Mouse (Mus musculus): Measurements from ENCODE around the gene Engase.

Gene Engase

DNA sequence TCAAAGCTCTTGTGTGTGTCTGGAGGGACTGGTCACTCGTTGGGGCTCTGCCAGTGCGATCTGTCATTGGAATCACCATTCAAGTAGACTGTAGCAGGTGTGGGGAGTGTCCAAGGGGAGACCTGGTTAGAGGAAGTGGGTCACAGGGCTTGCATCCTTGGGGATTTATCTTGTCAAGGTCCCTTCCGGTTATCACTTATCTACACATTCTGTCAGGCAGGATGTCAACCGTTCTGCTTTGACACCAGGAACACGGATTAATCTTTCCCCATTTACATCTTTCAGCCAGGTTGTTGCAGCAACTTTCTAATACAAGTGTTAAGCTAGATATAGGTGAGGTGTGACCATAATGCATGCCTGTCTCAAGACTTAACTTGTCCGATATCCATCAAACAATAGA lies 20.8 kb upstream of the Engase start:
- no peak for DNase-seq

DNA sequence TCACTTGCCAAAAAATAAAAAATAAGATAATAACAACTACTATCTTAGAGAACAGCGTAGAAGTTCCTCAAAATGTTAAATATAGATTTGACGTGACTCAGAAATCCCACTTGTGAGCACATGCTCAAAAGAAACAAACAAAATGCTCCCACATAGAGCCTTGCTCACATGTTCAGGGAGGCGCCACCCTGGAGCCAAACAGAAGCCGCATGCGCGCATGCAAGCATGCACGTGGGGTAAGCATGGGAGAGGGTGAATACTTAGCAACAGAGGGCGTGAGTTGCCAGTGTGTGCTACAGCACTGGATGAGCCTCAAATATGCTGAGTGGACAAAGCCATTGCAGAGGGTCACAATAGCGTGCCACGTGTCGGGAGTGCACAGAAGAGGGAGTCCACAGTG lies 19.7 kb upstream of the Engase start:
- no peak for DNase-seq

DNA sequence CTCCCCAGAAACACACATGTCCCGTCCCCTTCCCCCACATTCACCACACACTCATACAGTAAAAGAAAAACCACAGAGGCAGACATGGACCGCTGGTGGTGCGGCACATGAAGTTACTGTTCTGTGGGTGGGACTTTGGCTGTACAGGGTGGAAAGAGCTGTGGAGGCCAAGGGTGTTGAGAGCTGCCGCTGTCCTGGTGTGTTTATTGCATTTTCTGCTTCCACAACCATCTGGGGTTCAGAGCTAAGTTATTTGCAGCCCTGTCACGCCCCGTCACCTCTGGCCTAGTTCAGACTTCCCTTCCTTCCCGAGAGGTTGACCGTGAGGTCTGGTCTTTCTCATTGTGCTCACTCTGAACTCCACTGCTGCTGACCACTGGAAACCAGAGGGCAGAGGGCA lies 17.6 kb upstream of the Engase start:
- DNase-seq = peak; percentile 76

DNA sequence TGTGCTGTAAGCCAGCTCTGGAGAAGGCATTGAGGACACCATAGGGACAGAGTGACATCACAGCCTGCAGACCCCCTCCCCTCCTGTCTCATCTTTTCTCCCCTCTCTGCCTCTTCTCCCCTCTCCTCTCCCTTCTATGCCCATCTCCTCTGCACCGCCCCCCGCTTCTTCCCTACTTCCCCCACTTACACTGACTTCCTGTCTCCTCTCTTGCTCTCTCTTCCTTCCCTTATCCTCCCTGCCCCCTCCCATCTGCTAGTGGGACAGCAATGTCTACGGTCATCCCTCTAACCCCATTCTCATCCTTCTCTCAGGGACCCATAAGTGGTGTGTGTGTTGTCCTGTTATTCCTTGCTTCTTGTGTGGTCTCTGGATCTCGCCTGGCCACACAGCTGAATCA lies 17.1 kb upstream of the Engase start:
- DNase-seq = no peak

DNA sequence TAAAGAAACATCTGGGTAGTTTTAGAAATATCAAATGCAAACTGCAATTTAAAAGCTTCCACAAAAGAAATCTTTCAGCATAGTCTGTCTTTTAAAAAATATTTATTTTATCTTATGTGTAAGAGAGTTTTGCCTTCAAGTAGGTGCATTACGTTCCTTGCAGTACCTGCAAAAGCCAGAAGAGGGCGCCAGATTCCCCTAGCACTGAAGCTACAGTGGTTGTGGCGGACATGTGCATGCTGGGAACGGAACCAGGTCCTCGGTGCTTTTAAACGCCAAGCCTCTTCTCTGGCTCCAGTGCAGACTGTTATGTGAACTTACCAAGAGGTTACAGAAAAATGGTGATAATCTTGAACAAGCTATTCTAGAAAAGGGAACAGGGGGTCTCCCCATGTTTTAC lies 16.3 kb upstream of the Engase start:
- no peak for DNase-seq

DNA sequence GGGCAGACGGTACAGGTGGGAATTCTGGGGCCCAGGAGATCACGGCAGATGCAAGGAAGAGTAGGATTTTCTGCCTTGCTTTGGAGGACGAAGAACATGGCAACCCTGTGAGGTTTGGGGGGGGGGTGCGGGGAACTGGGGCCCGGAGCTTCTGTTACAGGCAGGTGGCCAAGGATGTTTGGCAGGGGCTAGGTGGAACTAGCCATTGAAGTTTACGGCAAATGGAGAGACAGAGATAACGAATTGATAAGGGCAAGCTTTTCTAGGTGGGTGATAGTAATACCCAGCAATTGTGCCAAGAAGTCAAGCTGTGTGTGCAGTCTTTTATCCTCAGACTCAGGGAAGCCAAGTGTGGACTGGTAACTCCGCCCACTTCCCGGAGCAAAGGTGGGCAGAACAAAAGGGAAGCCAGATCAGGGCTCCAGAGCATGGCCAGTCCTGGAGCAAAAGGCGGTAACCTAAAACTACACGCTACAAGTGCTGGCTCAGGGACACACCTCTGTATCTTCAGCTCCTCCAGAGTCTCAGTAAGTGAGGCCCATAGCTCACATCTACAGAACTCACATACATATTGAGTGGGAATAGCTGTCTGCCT lies 9.1 kb upstream of the Engase start:
- DNase-seq = no peak

DNA sequence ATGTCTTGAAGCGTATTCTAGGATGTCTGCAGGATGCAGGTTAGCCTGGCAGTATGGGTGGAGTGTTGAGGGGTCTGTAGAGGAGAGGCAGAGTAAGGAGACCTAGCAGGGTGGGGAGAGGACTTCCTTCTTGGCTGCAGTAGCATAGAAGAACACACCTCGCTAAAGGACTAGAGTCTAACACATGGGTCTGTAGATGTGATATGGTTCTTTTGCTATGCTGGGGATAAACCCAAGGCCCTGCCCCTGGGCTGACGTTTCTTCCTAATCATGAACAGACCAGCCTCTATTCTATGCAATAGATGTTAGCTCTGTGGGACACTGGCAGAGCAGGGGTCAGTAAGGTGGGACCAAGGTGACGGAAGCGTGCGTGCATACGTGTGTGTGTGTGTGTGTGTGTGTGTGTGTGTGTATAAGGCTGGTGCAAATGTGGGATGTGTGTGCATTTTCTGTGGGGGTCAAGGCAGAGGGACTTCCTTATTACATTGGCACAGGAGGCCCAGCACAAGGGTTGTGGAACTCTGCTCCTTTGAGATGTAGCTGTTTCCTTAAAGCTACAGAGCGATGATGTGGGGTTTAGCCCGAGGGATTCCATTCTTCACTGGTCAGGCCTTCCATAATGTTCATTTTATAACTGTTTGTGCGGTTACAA lies 7.0 kb upstream of the Engase start:
- DNase-seq = no peak

DNA sequence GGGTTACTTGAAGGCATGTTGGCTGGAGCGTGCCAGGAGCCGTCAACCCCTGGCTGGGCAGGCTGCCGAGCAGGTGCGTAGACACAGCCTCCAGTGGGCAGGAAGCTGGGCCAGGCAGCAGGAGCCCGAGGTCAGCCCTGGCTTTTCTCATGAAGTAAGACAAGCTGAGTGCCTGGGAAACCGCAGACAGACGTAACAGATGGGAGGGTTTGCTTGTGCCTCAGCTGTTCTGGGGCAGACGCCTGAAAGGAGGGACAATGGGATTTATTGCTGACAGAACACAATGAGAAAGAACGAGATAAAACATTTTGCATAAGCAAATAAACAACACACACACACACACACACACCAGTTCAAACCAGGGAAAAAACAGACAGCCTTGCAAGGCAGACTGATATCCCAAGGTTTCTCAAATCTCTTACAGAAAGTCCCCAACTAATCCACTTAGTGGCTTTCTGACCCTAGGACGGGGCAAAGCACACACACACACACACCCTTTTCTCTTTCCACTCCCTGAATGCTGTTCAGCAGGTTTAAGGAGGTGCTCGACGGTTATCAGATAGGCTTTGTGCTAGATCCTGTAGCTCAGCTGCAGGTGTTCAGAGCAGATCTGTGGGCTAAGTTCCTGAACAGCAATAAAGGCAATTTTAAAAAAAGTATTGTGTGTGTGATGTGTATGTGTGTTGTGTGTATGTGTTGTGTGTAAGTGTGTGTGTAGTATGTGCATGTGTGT lies 6.2 kb upstream of the Engase start:
- DNase-seq = no peak

DNA sequence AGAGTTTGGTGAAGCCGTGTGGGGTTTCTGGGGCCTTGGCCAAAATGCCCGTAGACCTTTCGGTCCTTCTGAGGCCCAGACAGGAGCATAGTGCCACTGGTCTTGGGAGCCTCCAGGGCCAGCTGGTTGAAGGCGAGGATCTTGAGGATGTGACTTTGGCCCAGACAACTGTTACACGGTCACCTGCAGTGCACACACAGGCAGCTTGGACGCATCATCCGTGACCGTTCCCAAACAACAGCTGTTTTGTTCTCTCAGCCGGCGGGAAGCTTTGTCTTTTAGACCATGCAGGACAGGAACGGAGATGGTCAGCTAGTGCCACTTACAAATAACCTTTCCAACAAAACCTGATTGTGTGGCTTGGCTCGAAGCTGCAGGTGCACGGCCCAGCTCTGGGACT lies 5.0 kb upstream of the Engase start:
- no peak for DNase-seq

DNA sequence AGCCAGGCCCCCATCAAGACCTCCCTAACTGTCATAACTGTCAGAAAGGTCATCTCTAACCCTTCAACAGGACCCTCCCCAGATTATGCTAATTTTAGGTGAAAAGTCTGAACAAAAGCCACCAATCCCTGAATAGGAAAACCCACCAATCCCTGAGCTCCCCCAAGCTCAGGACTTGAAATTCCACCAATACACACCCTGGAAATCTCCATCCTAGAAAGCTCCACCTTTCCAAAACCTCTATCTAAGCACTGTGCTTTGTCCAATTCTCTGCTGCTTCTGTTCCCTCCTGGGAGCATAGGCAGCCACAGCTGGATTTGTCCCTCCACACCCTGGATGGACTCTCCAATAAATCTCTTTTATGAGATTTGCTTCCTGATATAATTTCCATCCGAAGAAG lies 3.5 kb upstream of the Engase start:
- no peak for DNase-seq

DNA sequence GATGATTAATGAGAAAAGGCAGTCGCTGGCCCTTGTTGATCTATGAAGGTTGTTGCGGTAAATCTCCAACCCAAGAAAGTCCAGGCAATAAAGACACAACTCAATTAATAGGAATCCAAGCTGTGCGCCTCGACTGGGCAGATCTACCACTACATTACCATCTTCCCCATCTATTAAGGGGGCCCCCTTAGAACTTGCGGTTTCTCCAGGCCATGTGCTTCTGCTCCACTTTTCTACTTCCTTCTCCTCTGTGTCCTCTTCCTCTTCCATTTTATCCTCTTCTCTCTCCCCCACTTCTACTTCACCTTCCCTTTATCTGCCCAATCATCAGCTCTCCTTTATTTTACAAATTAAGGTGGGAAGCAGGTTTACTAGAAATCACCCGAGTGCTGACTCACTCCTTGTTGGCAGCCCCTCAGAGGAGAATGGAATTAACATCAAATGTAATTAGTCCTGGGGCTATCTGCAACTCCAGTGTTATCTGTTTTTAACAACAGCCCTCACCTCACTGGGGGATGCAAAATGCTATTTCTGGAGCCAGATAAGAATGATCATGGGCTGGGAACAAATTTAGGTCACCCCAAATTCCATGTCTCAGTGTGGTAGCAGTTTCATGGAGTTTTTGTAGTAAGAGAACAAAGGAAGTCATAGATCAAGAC lies 2.7 kb upstream of the Engase start:
- no peak for DNase-seq

DNA sequence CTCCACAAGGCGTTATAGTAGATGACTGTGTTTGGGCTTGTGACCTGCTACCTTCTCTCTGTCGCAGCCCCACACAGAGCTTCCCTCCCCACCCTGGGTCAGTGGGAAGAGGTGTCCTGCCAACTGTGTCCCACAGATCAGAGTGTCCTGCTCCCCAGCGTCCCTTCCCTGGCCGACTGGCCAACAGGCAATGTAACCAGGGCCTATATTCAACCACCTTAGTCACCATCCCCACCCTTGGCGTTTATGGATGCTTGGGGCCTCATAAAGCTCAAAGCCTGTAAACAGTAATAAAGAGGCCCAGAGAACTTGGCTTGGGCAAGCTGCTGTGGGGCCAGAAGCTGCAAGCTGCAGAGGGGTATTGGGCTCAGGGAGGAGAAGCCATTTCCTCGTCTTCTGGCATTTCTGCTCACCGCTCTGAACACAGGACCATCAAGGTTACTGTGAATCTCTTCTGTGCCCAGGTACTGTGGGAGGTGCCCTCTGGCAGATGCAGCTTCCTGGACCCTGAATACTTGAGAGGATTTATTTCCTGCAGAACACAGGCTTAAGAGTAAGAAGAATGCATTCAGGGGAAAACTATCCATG lies 1.0 kb upstream of the Engase start:
- no peak for DNase-seq

DNA sequence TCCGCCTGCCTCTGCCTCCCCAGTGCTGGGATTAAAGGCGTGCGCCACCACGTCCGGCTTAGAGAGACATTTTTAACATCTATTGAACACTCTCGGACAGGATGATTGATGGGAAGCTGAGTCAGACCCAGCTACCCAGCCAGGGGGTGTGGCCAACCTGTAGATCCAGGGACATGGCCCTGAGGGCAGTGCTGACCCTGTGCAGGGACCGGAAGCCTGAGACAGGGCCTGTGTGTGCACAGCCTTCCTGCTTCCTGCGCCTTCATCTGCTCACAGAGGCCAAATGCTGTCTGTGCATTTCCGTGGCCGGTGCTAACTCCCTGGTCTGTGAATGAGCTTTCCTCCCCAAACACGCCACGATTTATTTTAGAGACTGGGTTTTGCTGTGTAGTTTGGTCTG lies 3.1 kb downstream of the Engase start:
- peak; percentile 78 for DNase-seq

DNA sequence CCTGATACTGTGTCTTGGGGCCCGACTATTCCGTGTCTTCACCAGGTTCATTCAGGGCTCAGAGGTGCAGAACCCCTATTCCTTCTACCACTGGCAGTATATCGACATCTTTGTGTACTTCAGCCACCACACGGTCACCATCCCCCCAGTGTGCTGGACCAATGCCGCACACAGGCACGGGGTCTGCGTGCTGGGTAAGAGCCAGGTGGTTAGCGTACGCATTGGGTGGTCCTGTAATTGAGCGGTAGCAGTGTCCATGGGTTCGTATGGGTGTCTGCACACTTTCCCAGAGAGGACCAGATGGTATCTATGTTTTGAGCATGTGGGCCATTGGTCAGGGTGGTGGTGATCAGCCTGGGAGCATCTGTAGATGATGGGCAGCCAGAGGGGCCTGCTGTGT lies 4.6 kb downstream of the Engase start:
- no peak for DNase-seq

DNA sequence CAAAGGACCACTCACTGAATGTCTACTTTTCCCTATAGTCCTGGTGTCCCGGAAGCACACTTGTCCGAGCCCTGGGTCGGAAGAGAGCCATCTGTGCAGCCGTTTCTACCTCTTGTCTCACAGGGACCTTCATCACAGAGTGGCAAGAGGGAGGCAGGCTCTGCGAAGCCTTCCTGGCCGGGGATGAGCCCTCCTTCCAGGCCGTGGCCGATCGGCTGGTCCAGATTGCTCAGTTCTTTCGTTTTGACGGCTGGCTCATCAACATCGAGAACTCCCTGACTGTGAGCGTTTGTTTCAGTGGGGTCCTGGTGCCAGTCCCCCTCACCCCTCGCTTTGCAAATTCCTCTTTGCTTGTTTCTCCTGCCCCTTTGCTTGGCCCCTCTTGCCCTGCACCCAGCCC lies 5.1 kb downstream of the Engase start:
- DNase-seq = no peak

DNA sequence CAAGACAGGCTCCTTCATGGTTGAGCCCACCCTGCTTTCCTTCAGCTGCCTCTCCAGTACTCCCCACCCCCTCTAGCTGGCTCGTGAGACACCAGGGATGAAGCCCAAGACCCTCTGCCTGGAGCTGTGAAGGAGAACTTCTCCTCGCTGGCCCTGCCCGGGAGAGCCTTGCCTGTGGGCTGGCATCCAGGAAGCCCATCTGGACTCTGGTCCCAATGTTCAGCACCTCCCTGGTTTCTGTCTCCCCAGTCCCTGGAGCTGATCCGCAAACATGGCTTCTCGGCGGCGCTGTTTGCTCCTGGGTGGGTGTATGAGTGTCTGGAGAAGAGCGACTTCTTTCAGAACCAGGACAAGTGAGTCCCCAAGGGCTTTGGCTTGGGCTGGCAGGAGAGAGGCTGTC lies 7.5 kb downstream of the Engase start:
- no peak for DNase-seq

DNA sequence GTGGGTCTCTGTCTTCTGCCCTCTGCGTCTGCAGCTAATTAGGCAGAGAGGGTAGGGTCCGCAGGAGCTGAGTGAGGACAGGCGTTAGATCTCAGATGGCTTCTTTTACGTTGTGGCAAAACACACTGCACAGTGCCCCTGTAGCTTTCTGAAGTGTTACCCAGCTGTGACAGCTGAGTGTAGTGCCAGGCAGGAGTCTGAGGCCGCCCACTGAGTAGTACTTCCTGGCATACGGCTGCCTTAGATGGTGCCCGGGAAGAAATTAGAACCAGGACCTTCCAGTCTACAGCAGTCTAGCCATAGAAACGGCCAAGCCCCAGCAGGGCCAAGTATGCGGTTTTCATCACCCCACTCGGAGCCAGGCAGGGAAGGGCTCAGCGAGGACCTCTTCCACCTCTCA lies 8.7 kb downstream of the Engase start:
- DNase-seq = no peak

DNA sequence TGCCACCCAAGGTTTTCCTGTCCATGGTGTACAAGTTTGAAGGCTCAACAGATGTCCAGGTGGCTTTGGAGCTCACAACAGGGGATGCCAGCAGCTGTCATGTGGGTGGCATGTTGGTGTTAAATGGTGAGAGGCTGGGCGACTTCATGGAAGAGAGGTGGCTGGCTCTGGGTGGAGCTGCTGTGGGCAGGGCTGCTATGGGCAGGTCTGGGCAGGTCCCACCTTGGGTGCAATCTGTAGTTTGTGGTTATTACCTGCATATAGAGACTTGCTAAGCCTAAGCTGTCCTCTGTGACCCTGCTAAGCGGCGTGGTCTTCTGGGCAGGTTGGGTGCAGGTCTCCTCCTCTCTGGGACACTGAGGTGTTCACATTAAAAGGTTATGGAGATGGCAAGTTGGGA lies 9.2 kb downstream of the Engase start:
- DNase-seq = no peak

DNA sequence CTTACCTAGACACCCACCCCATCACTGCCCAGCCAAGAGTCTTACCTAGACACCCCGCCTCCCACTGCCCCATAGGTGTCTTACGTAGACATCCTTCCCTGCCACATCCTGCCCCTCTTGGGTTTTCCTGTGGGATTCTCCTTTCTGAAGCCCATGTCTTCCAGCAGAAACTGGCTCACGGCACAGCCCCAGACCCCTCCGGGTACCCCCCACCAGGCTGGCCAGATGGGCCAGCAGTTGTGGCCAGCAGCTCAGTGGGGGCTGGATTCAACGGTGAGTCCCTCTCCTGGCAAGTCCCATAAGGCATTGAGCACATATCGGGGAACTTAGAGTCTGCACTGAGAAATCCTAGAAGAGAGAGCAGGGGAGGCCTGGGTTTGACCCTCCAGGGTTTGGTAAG lies 9.7 kb downstream of the Engase start:
- no peak for DNase-seq

DNA sequence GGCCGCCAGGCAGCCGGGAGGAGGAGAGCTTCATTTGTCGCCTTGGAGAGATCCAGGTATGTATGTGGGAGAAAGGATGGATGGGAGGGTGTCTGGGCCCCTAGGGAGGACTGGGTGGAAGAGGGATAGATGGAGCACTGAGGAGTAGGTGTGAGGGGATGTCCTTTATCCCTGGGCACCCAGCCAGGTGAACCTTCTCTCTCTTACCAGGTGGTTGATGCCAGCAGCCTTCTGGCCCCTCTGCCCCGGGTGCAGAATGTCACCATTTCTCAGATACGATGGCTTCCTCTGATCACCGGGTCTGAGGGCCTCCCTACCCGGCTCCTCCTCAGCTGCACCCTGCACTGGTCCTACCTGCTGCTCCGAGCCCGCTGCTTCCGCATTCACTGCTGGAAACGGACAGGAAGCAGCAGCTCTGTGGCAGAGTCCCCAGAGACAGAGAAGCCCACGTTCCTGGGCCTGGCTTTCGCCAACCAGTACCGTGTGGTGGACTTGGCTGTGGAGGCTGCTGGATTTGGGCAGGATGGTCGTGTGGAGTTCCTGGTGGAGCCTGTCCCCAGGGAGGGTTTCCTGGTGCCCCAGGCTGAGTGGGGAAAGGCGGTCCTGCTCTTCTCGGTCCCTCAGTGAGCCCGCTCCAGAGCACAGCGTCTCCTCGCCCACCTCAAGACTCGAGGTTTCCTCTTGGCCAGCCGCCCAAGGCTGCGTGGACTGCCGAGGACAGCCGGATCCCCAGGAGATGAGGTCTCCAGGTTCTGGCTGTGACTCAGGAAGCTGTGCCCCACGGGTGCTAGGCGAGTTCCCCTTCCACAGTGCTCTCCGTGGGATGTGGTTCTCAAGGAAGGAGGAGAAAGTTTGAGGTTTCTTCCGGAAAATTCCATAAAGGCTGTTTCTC lies 10.5 kb downstream of the Engase start:
- DNase-seq = peak; percentile 34

DNA sequence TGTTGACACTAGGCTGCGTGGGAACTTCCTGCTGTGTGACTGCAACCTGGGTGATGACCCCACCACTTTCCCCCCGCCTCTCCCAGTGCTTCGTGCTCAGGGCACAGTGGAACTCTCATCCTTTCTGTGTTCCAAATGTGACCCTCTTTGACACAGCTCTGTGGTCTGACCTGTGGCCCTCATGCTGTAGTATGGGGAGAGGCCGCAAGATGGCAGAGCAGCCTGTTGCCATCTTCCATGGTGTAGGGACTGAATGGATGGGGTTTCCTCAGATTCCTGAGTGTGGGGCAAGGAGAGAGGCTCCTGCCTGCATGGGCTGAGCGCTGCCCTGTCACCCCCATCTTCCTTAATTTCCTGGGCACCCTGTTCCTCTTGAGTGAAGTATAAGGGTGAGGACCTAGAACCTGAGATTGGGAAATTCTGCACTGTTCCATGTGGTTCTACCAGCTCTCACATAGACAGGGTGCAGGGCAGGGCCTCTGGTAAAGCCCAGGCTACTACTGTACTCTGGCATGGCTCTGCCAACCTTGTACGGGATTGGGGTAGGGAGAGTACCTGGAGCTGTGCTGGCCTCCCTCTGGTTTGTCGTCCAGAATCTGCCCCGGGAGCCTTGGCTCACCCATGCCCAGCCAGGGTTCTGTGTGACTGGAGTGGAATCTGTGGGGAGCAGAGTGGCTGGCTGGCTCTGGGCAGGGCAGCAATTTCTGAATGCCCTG lies 11.7 kb downstream of the Engase start:
- peak; percentile 36 for DNase-seq

DNA sequence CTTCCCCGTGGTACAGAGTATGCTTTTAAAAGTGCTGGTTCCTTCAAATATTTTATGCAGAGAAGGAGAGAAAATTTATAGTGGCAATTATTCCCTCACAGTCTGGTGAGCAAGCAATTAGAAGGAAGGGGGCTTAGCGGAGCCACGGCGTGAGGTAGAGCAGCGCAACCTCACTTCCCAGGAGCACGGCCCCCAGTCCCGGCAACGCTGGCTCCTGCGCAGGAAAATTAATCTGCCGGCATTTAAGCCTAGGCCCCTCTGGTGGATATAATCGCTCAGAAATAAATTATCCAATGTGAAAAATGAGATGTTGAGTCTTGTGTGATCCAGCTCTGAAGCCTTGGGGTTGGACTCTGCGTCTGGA lies 12.3 kb downstream of the Engase start:
- no peak for DNase-seq
